Mouse (Mus musculus) limb, embryonic 12.5 days (tissue): ENCODE measurements at regions not wholly inside any gene's neighbourhood (a gene's known extent, or its start where the extent isn't known, plus 50 kb on each side); places are given as distances from the start of the nearest gene placed in this dataset.
A peak's percentile ranks its signal among the peaks of the same experiment; 100 is the strongest.

Source experiments
- ATAC-seq: fragments of 200-750 bp; cut with Nextera tagmentation; 2 replicates; pipeline ENCODE4 v1.8.0; 2017; ENCODE audit warnings: low read depth, moderate TSS enrichment; ENCODE audit not compliant: insufficient number of reproducible peaks, insufficient read depth, low FRiP score, low TSS enrichment
- H3K27ac ChIP-seq: fragments of 300-500 bp; sonication (generic); 2 replicates; pipeline ENCODE4 v1.5.1; 2016; ENCODE audit warnings: mild to moderate bottlenecking, moderate library complexity
- H3K27me3 ChIP-seq: fragments of 300-500 bp; sonication (generic); 2 replicates; pipeline ENCODE4 v1.6.1; 2016; ENCODE audit warnings: mild to moderate bottlenecking, moderate library complexity
- H3K36me3 ChIP-seq: fragments of 300-500 bp; sonication (generic); 2 replicates; pipeline ENCODE4 v1.6.1; 2016; ENCODE audit warnings: mild to moderate bottlenecking, moderate library complexity
- H3K4me1 ChIP-seq: fragments of 300-500 bp; sonication (generic); replicated peaks from 2 replicates; pipeline ENCODE4 v1.6.1; 2016
- H3K4me2 ChIP-seq: fragments of 300-500 bp; sonication (generic); 2 replicates; pipeline ENCODE4 v1.6.1; 2016; ENCODE audit warnings: mild to moderate bottlenecking, moderate library complexity
- H3K4me3 ChIP-seq: fragments of 300-500 bp; sonication (generic); replicated peaks from 2 replicates; pipeline ENCODE4 v1.5.1; 2016; ENCODE audit warnings: mild to moderate bottlenecking
- H3K9ac ChIP-seq: fragments of 300-500 bp; sonication (generic); replicated peaks from 2 replicates; pipeline ENCODE4 v1.6.1; 2016; ENCODE audit warnings: mild to moderate bottlenecking, moderate library complexity
- H3K9me3 ChIP-seq: fragments of 300-500 bp; sonication (generic); 2 replicates; pipeline ENCODE4 v1.6.1; 2016; ENCODE audit warnings: mild to moderate bottlenecking, moderate library complexity
- whole genome bisulfite sequencing: fragments of 180-500 bp; shearing (Covaris S2); methylation state at CpG from one replicate; pipeline ENCODE4 v1.1.7; 2016; 5-methylcytosine and 5-hydroxymethylcytosine counted together

GRCm38 (mm10) chr7:114912109-114912508 is 168.6 kb downstream of the Insc start:
- ATAC-seq, result no peak
- H3K9ac ChIP-seq, result no peak overlapping the region
- no peaks in the 10 kb centered on the region for H3K27me3 ChIP-seq
- no peaks in the 10 kb centered on the region for H3K36me3 ChIP-seq
- H3K4me3 ChIP-seq, result no peak overlapping the region
- peaks cover 7% of the 10 kb centered on the region for H3K9me3 ChIP-seq
- 88% methylated on average over 3 of the region's 3 CpGs for WGBS
- H3K4me1 ChIP-seq, result no peaks in the 10 kb centered on the region
- no peak overlapping the region for H3K4me2 ChIP-seq
- H3K27ac ChIP-seq, result no peak overlapping the region

- WGBS, result 10% methylated on average over 3 of the region's 3 CpGs
- H3K9me3 ChIP-seq, result no peaks in the 10 kb centered on the region
- H3K36me3 ChIP-seq, result no peaks in the 10 kb centered on the region
- H3K4me3 ChIP-seq, result no peak overlapping the region
- peak; percentile 89 for ATAC-seq
- 0 out of 2 replicates have a peak, but pooled peaks cover 6% of the 10 kb centered on the region for H3K4me1 ChIP-seq
- H3K27ac ChIP-seq, result no peak overlapping the region
- 0 out of 2 replicates have a peak, but pooled peaks cover 4% of the 10 kb centered on the region for H3K27me3 ChIP-seq
- H3K4me2 ChIP-seq, result no peak overlapping the region
- H3K9ac ChIP-seq, result no peak overlapping the region
Observed at GRCm38 (mm10) chr7:114922155-114922554, 178.7 kb downstream of the Insc start.

DNA sequence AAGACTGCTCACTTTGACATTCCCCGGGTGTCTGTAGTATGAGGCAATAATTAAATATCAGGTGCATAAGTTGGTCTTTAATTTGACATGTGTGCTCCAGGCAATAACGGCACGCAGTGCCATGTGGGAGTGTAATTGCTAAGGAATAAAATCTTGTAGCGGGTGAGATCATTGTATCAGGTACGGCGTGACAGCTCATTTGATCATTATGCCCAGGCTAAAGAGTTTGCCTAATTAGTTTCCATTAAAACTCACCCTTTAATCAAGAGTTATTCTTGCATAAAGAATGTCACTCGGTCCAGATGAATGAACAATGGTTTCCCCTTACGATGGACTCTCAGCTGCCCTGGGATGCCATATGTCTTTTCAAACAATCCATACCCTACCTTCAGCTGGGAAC is 190.4 kb downstream of the Insc start:
- 66% methylated on average over 8 of the region's 8 CpGs for WGBS

DNA sequence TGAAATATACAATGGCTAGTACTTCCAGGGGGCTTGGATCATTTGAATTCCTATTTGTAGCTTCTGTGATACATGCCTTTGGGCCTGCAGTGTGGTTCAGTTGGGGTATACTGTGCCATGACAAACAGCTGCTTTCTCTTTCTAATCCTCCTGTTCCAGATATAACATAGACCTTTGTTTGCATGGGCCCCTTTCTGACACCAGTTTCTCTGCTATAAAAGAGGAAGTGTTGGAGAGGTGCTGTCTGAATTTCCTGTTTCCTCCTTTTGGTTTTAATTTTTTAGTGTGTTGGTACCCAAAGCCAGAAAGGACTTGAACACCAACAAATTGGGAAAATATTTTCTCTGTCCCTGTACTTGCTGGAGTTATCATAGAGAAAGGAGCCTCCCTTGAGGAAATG is 207.3 kb downstream of the Insc start:
- Histone ChIP-seq H3K27me3 (no peaks in the 10 kb centered on the region), H3K9ac (no peak overlapping the region), H3K27ac (no peak overlapping the region), H3K4me3 (no peak overlapping the region), H3K4me1 (no peaks in the 10 kb centered on the region), H3K36me3 (no peaks in the 10 kb centered on the region), H3K9me3 (no peaks in the 10 kb centered on the region), H3K4me2 (no peak overlapping the region)
- no peak for ATAC-seq

More for the DNA sequence above, 190.4 kb downstream of the Insc start:
- no peaks in the 10 kb centered on the region for H3K36me3 ChIP-seq
- no peaks in the 10 kb centered on the region for H3K4me1 ChIP-seq
- no peak overlapping the region for H3K4me2 ChIP-seq
- no peak overlapping the region for H3K9ac ChIP-seq
- no peak overlapping the region for H3K27ac ChIP-seq
- no peak for ATAC-seq
- H3K9me3 ChIP-seq, result no peaks in the 10 kb centered on the region
- H3K4me3 ChIP-seq, result no peak overlapping the region
- H3K27me3 ChIP-seq, result no peaks in the 10 kb centered on the region; the same call in 1 of the 2 replicates

DNA sequence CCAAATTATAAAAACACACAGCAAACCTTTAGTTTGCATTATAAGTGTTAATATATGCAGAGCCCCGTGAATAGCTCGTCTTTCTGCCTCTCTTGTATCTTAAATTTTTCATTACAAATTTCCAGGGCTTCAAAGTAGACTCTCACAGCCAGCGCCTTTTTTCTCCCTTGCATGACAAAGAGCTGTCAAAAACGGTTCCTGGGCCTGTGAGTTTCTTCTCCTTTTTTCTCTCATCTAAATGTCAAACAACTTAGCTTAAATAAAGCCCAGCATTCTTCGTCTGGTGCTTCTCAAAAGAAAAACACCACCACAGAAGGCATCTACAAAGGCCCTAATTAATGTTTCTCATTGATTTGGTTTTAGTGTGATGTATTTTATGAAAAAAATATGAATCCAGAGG is 219.7 kb downstream of the Insc start:
- H3K27ac ChIP-seq, result no peak overlapping the region
- H3K36me3 ChIP-seq, result no peaks in the 10 kb centered on the region
- H3K9ac ChIP-seq, result no peak overlapping the region
- no peaks in the 10 kb centered on the region for H3K9me3 ChIP-seq
- no peaks in the 10 kb centered on the region for H3K4me1 ChIP-seq
- no peaks in the 10 kb centered on the region for H3K27me3 ChIP-seq
- no peak overlapping the region for H3K4me2 ChIP-seq
- ATAC-seq, result no peak
- 59% methylated on average over 5 of the region's 5 CpGs for WGBS
- H3K4me3 ChIP-seq, result no peak overlapping the region

GRCm38 (mm10) chr7:114965923-114966322 is 222.4 kb downstream of the Insc start:
- H3K27me3 ChIP-seq, result no peaks in the 10 kb centered on the region
- 39% methylated on average over 2 of the region's 2 CpGs for WGBS
- H3K36me3 ChIP-seq, result no peaks in the 10 kb centered on the region
- H3K4me3 ChIP-seq, result no peak overlapping the region
- H3K4me1 ChIP-seq, result no peaks in the 10 kb centered on the region
- H3K4me2 ChIP-seq, result no peak overlapping the region
- no peak overlapping the region for H3K9ac ChIP-seq
- H3K27ac ChIP-seq, result no peak overlapping the region
- no peak for ATAC-seq
- no peaks in the 10 kb centered on the region for H3K9me3 ChIP-seq

DNA sequence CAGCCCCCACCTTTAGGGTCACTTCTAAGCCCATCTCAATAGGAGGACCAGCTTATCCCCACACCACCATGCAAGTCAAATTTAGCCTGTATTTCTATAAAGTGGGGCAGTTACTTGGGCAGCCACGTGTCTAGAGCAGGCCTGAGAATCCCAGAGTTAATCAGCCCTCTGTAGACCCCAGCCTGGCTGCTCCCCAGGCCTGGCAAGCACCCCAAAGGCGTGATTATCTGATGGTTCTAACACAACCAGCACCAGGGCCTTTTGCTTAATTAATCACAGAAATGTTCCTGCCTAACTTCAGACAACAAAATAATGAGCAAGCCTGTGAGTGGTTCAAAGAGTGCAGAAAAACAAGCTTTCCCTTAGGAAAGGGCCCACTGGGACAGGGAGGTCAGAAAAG is 243.0 kb downstream of the Insc start:
- H3K4me1 ChIP-seq, result no peaks in the 10 kb centered on the region
- no peak for ATAC-seq
- H3K9me3 ChIP-seq, result no peaks in the 10 kb centered on the region
- no peaks in the 10 kb centered on the region for H3K27me3 ChIP-seq
- H3K4me2 ChIP-seq, result no peak overlapping the region
- no peaks in the 10 kb centered on the region for H3K36me3 ChIP-seq
- H3K9ac ChIP-seq, result no peak overlapping the region
- WGBS, result 28% methylated on average over 2 of the region's 2 CpGs
- no peak overlapping the region for H3K27ac ChIP-seq
- no peak overlapping the region for H3K4me3 ChIP-seq

- WGBS, result 83% methylated on average over 5 of the region's 5 CpGs
- no peak overlapping the region for H3K4me3 ChIP-seq
Observed at GRCm38 (mm10) chr7:114991255-114991654, 247.8 kb downstream of the Insc start.

GRCm38 (mm10) chr7:114992440-114992839 is 248.9 kb downstream of the Insc start:
- ATAC-seq, result no peak
- Histone ChIP-seq H3K36me3 (no peaks in the 10 kb centered on the region), H3K9ac (no peak overlapping the region), H3K4me3 (no peak overlapping the region), H3K4me1 (no peaks in the 10 kb centered on the region), H3K9me3 (no peaks in the 10 kb centered on the region), H3K27ac (no peak overlapping the region), H3K27me3 (no peaks in the 10 kb centered on the region), H3K4me2 (no peak overlapping the region)
- WGBS, result 89% methylated on average over 3 of the region's 3 CpGs

More at GRCm38 (mm10) chr7:114991255-114991654, 247.8 kb downstream of the Insc start:
- Histone ChIP-seq H3K9me3 (no peaks in the 10 kb centered on the region), H3K4me1 (no peaks in the 10 kb centered on the region), H3K4me2 (no peak overlapping the region), H3K9ac (no peak overlapping the region), H3K27me3 (no peaks in the 10 kb centered on the region), H3K36me3 (no peaks in the 10 kb centered on the region), H3K27ac (no peak overlapping the region)
- no peak for ATAC-seq

DNA sequence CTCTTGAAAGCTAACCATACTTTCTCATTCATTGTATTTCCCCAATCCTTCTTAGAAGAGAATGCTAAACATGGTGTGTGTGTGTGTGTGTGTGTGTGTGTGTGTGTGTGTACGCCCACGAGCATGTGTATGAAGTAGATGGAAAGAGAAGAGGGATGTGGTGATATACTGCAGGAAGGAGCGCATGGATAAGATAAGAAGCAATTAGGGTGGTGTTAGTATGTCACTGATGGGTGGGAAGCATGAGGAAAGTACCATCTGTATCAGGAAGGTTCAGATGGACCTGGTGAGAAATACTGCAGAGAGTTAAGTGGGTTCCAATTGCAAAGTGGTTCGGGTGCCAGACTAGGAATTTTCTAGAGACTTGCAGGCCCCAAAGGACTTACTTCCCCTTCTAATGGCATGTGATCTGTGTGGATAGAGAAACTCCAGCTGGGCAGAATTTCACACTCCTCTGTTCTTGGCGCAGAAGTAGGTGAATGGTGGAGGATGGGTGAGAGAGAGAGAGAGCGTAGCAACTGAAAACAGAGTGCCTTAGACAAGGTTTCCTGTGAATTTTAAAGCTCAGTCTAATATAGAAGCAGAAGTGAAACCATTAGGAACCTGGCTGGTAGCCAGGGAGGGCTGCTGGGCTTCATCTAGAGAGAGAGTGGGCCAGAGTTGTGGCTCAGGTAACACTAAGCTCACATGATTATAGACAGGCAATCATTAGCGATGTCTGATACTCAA is 257.5 kb downstream of the Insc start:
- Histone ChIP-seq H3K9ac (no peak overlapping the region), H3K27ac (0 out of 2 replicates have a peak overlapping the region, but pooled peaks have one; percentile 13), H3K36me3 (no peaks in the 10 kb centered on the region), H3K4me1 (peaks cover 6% of the 10 kb centered on the region), H3K4me2 (no peak overlapping the region), H3K4me3 (no peak overlapping the region), H3K27me3 (no peaks in the 10 kb centered on the region), H3K9me3 (no peaks in the 10 kb centered on the region)
- ATAC-seq, result no peak
- 62% methylated on average over 7 of the region's 7 CpGs for WGBS

- no peak overlapping the region for H3K9ac ChIP-seq
- 70% methylated on average over 11 of the region's 11 CpGs for WGBS
- no peak for ATAC-seq
Observed at GRCm38 (mm10) chr7:115014253-115014998, 270.9 kb downstream of the Insc start.

More at GRCm38 (mm10) chr7:115014253-115014998, 270.9 kb downstream of the Insc start:
- H3K4me3 ChIP-seq, result no peak overlapping the region
- no peak overlapping the region for H3K27ac ChIP-seq
- no peaks in the 10 kb centered on the region for H3K27me3 ChIP-seq
- no peaks in the 10 kb centered on the region for H3K9me3 ChIP-seq
- no peak overlapping the region for H3K4me2 ChIP-seq
- H3K36me3 ChIP-seq, result no peaks in the 10 kb centered on the region
- H3K4me1 ChIP-seq, result no peaks in the 10 kb centered on the region; the same call in 1 of the 2 replicates
